Mouse (Mus musculus) cerebellum, adult 9-11 months (tissue): ENCODE results near the gene N6amt1.

ENCODE experiments used
- DNase-seq: peaks from one replicate; pipeline ENCODE4 v3.0.0; 2022

Gene N6amt1

DNA sequence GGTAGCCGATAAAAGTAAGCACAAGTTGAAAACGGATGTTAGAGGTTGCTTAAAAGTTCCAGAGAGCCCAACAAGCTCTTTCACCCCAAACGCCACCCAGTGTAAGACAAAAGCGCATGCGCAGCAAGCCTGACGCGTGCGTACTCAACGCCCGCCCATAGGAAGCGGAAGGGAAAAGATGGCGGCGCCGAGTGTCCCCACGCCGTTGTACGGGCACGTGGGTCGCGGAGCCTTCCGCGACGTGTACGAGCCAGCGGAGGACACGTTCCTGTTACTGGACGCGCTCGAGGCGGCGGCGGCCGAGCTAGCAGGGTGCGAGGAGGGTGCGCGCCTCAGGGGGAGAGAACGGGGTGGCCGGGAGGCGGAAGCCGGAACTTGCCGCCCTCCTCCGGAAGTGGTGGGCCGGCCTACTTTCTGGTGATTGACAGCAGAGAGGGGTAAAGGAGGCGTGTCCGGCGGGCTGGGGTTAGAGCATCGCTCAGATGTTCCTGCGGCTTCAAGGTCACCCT is at the start of gene N6amt1:
TSS of gene N6amt1 (plus strand) at position 111 of the 509 bp plus-strand sequence.
- DNase-seq = peak; percentile 94

DNA sequence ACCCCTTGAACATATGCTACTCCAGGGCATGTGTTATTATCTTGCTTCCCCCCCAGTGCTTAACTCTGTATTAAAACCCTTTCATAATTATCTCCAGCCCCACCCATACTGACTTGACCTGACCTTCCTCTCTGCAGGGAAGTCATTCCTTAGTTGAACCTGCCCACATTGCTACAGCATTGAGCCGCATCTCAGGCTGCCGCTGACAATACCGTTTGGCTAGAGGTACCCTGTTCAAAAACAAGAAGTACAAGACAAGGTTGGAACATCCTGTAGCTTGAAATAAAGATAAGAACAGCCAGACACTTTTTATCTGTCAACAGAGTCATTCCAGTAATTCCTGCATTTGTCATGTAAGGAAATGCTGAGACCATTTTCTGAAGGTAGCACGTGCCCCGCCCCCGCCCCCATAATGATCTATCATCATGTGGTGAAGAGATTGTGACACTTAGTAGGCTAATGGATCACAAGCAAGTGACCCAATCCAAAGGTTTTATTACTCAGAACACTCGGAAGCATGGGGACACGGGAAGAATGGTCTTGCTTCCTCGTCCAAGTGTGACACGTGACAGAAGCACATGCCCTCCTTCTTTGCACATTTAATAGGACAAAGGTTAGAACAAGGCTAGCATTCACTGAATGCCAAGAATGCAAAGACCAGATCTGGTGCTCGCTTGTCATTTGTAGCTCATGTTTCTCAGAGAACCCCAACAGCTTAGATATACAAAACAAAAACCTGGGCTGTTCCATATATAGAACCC is 48.6 kb upstream of the N6amt1 start:
- DNase-seq = no peak

DNA sequence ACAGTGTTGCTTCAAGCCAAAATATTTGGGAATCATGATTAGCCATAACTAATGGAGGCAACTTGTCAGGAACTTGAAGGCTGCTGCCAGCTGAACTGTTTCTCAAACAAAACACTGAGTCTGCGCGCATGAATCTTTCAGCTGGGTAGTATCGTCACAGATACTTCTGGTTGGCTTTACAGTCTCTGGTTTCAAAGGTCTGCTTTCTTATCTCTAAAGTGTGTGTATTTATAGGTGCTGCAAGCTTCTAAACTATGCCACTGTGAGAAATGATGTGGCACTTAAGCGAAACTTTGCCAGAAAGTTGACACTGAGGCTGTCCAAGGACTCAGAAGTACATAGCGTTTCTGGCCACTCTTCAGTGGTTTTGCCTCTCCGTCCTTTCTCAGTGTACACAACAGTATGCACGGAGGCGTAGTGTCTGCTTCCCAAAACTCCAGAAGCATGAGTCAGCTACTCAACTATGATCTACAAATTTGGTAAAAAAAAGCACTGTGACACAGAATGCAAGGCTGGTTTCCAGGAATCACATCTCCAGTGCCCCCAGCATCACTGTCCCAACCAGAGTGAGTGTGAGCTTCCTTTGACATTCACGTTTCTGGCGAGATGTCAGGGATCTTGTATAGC is 46.8 kb upstream of the N6amt1 start:
- DNase-seq = no peak

DNA sequence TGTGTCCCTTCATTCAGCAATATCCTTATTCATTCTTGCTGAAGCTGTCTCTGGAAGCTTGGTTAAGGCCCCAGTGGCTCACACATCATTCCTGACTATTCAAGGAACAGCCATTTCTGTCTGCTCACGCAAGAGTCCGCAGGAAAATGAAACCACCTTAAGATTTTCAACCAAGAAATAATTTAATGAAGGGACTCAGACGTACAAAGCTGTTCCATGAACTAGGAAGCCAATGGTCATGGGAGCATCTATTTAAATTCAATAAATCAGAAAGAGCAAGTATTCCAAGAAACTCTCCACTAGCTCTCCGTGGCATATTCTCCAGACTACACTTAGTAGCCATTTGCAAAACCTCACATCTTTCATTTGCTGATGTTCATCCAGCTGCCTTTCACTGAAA is 43.3 kb upstream of the N6amt1 start:
- no peak for DNase-seq

DNA sequence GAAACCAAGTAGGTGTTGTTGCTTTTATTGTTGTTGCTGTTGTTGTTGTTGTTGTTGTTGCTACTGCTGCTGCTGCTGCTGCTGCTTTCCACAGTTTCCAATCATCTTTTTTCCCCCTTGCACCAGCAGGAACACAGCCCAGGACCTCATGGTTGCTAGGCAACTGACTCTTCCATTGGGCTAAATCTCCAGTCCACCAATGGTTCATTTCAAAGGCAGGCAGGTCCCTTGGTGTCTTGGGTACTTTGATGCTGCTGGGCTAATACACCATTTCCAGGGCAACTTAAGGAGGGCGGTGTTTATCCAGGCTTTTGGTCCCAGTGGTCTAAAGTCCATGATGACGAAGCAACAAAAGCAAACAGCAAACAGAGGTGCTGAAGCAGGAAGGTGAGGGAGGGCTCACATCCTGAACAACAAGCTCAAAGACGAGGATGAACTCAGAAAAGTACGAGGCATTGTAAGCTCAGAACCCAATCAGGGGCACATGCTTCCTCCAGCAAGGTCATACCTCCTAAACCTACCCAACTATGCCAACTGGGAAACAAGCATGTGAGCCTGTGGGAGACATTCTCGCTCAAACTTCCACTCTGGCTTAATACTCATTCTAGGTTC is 35.7 kb upstream of the N6amt1 start:
- DNase-seq = no peak

DNA sequence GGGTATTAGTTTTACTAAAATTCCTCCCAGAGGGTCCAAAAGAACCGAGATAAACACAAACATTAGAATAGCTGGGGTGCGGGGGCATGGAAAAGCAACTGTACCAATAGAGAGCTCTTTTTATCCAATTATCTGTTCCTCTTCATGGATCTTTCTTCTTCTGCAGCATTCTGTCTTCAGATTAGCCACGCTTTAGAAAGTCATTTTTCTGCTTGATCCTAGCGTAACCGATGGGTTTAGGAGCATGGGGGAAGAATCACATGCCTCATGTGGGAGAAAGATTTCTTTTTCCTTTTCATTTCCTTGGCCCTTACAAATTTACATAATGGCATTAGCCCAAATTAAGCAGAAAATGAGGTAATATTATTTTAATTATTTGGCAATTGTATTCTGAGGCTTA is 35.0 kb upstream of the N6amt1 start:
- no peak for DNase-seq

DNA sequence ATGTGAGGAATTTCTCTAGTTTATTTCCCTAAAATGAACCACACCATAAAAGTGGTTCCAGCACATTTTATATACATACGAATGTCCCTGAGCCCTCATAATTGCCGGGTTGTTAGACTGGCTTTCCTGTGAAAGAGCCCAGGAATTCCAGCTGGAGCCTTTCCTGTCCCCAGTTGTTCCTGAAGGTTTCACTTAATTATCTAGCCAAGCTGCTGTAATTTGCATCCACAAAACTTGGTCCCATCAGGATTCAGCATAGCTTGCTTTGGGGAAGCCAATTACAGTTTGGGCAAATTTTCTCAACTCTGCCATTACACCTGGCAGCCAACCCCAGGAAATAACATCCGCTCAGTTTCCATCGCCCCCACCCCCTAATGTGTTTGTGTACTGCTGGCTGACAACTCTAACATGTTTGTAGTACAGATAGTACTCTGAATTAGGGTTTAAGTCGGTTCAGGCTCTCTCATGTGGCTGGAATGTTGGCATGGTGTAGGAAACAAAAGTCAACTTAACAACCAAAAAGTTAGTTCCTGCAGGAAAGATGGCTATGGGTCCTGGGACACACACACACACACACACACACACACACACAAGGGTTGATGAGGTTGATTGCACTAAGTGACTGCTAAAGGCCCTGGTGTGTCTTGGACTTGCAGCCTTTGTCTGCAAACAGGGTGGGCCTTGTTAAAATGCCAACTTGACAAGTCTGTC is 34.3 kb upstream of the N6amt1 start:
- DNase-seq = no peak

DNA sequence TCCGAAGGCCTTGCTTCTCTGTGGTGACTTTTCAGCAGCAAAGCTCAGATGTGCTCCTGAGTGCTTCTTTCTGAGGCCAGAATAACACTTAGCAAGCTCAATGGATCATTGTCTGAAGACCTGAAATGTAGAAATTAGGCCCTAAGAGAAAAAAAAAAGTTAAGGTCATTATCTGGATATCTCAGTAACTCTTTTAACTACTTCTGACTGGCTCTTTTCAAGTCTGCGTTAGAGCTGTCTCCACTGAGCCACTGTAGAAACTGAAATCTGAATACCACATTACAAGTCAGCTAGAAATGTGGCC is 33.8 kb upstream of the N6amt1 start:
- DNase-seq = no peak

DNA sequence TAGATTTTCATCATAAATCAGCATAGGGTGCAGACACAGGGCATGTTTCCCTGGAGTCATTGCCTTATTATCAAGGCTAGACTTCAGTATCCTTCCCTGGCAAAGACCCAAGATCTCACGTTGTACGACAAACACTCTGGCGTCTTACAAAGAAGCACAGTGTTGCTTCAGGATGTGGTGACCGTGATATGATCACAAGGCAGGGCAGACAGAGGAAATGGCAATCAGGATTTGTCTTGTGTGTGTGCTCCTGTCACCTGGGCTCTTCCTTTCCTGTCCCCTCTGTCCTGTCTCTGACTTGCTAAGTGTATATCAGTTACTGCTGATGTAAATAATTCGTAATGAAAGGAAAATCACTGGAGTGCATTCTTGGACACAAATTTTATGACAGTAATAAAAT is 29.4 kb upstream of the N6amt1 start:
- no peak for DNase-seq

DNA sequence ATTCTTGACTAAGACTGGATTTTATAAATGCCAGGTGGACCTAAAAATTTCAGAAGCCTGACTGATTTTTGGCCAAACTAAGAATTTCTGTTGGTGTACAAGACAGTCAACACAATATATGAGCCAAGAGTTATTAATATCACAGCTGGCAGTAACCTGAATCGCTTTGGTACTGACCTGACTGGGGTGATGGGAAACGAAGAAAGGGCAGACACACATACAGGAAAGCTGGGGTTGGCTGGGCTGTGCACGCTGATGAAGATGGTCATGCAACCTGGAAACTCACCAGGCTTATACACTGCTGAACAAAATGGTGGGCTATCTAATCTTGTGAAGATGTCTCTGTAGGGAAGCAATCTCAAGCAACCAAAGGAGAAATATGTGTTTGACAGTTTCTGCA is 24.0 kb upstream of the N6amt1 start:
- DNase-seq = no peak

DNA sequence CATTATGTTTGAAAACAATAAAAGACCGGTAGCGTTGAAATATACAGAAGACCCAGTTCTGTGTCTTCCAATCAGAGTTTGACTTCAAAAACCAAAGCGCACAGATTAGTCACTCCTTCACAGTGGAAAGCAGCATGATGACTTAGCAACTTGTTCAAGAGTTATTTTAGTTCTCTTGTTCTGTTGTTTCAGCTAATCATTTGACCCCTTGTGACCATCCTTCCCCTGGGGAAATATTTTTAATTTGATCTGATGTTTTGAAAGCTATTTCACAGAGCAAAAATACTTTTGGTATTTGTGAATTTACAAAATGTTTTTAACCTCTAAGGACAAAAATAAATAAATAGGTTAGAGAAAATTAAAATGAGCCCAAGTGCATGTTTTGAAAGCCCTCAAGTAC is 19.2 kb upstream of the N6amt1 start:
- DNase-seq = no peak

DNA sequence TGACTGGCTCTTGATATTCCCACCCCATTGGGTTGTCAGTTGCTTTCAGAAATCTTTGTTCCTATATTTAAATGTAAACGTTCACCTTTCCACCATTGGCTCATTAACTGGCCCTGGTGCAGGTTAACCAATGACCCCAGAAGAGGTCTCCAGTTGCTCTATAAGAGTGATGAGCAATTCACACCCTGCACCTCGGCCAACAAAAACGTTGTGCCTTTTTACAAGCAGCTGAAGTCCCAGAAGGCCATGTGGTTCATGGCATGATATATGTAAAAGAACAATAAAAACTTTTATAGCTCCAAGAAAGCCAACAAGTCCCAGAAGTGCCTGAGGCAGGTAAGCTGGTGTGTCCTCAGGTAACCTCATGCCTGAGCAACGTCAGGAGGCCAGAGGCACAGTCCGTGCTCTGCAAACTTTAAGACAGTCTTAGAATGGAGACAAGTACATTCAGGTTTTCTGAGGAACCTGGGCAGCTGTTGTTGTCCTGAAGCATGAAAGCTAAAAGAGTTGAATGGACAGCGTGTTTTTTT is 12.9 kb upstream of the N6amt1 start:
- DNase-seq = no peak

DNA sequence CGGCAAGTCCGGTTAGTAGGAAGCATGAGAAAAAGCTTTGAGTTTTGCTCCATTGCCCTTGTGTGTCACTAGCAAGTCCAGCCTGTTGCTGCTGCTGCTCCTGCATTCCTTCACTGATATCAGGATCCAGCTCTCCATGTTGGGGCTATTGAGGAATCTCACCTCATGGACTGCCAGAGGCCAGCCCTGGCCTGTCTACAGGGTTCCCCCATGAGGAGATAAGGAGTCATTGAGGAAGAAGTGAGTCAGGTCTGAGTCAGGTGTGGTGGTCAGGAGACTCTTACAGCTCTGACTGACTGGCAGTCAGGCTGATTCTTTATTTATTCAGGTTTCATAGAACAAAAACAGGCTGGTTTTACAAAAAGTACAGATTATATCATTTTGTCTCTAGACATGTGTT is 5.9 kb upstream of the N6amt1 start:
- no peak for DNase-seq

DNA sequence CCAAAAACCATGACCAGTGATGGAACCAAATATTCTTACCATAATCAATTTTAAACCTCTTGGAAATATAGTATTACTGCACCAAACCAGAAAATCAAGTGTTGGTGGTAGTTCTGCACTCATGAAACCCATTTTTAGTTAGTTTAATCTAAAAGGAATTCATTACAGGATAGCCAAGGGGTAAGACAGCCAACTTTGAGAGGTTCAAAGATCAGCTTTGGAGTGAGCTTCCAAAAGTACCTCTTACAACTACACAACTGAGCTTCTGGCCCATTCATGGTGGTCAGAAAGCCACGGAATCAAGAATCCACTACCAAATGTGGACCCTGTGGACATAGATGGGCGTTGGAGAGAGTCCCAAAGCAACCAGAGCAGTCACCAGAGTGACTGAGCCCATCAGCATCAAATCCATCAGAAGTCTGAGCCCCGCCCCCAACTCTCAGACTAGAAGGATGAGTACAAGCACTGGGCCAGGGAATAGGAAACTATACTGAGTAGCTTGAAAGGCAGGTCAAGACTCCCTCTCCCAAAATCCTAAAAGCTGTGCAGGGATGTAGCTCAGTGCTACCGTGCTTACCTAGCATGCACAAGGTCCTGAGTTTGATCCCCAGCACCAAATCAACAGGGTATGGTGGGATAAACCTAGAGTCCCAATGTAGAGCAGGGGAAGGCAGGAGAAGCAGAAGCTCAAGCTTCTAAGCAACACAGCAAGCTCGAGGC is 2.4 kb upstream of the N6amt1 start:
- no peak for DNase-seq

DNA sequence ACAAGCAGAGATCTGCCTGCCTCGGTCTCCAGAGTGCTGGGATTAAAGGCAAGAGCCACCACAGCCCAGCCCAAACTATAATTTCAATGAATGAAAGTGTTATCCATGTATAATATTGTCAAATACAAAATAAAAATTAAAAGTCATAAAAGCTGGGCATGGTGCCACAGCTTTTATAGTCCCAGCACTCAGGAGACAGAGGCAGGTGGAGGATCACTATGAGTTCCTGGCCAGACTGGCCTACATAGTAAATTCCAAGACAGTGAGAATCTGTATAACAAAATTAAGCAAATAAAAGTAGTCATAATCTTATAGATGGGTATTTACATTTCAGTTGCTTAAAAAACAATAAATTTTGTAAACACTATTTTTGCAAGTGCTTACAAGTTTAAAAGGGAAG is 380 bp upstream of the N6amt1 start:
- DNase-seq = peak; percentile 20

DNA sequence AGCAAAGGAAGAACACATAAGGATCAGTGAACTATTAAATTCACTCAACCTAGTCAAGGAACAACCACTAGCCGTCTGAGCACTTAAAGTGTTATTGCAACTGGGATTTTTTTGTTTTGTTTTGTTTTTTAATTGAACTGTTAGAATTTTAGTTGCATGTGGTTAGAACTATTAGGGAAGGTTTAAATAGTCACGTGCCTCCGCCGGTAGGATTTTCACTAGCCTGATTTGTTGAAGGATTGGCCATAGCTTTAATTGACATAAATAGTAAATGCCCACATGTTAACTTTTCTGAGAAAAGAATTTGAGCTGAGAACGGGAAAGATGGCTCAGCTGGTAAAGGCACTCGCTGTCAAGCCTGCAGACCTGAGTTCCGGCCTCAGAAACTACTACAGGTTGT is 763 bp downstream of the N6amt1 start:
- DNase-seq = no peak

DNA sequence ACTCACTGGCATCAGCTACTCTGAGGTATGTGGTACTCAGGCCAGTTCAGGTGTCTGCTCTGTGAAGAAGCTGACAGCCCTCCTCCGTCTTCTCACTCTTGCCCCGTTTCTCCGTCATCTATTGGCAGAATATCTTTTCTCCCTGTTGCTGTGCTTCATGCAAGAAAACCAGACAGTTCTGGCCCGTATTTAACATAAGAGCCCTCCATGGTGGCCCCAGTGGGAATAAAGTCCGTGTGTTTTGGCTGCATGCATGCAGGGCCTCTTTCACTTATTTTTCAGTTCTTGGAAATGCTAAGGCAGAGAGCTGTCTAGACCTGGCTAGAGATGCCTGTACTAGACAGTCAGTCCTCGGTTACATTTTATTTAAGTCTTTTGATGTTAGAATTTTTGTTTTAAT is 6.1 kb downstream of the N6amt1 start:
- DNase-seq = no peak

DNA sequence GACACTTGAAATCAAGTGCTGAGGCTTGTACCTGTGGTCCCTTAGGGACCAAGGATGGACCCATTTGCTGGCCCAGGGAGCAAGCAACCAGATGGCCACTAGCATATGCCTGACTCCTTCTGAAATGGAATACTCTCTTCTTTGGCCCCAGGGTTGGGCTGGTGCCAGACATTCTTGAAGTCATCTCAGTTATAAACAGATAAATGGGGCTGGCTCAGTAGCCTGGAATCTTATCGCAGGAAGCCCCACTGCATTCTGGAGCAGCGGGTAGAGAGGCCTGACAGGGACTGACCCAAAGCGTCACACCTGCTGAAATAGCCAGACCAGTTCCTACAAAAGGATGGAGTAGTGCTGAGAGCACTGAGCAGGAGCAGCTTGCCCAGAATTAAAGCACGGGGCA is 10.2 kb downstream of the N6amt1 start:
- DNase-seq = peak; percentile 85

DNA sequence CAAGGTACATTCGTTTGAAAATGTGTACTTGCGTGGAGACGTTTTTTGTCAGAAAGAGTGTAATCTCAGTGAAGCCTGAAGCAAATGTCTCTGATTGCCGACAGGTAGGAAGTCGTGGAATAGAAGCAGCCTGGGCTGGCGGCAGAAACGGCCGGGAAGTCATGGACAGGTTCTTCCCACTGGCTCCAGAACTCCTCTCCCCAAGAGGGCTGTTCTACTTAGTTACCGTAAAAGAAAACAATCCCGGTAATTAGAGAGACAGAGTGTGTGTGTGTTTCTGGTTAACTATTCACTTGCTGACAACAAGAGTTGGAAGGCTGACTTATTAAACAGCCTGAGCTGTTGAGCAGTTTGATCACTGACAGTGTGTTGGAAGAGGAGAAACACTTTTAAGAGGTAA is 12.1 kb downstream of the N6amt1 start:
- DNase-seq = no peak

DNA sequence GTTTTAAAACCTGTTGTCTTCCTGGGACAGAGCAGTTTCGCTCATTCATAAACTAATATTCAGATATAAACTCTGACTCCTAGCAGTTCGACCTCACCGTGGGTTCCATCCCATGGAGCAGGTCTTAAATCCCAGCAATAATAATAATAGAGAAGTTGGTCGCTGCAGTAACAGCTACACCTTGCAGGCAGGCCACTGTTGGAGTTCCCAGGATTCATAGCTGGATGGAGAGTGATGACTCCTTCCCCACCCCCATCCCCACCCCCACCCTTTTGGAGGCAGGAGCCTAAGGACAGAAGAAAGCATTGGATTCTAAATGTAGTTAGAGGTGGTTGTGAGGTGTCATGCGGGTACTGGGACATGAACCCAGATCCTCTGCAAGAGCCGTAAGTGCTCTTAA is 12.5 kb downstream of the N6amt1 start:
- no peak for DNase-seq

DNA sequence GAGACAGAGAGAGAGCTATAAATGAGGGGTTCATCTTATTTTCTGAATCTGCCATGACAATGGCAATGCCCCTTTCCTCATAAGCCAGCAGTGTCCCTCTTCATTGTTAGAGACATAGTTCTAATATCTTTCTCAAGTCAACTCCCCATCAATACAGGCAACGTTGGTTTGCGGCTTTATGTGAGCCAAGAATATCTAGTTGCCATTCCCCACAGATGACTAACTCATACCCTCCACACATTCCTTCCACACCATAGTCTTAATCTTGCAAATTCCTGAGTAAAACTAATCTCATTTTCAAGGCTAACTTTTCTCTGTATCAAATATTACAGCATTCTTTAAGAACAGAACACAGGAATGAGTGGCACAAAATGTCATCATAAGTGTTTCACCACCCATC is 29.0 kb downstream of the N6amt1 start:
- no peak for DNase-seq

DNA sequence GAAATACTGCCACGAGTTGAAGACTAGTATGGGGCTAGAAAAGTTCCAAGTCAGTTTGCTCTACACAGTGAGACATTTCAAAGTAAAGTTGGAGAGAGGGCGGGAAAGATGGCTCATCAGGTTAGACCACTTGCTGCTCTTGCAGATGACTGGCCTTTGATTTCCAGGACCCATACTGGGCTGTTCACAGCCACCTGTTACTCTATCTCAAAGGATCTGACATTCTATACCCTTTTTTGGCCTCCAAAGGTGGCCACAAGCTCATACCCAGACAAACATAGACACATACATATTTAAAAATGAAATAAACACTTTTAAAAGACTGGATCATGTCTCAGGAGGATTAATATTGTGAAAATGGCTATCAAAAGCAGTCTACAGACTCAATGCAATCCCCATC is 30.4 kb downstream of the N6amt1 start:
- DNase-seq = no peak

DNA sequence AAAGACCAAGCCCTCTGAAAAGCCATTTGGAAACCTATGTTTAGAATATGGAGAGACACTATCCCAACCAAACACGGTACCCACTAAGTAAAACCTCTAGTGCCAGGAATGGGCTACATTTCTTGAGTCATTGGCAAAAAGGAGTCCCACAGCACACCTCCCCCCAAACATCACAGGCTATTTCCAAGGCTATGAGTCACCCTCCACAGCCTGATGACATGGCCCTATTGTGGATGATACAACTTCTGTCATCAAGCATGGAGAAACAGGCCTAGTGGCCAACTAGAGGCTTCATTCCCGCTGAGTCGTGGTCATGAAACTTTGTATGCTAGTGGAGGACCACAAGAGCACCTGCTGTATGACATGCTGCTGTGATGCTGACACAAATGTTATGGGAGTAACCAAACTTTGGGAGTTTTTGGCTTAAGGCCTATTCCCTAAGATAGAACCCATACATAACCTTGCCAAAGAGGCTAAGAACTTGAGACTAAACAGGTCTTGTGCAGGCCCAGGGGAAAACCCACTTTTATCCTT is 33.5 kb downstream of the N6amt1 start:
- DNase-seq = no peak
